Mouse (Mus musculus): ENCODE data around the gene Dph5.

The Dph5 gene

GRCm38 (mm10) chr3:115951221-115951620 is 63.6 kb downstream of the Dph5 start:
- DNase-seq (ENCODE audit: low spot score in 2 of 2) = no peak

- DNase-seq (ENCODE audit: low spot score in 2 of 2) = no peak
Observed at GRCm38 (mm10) chr3:115952356-115952755, 64.7 kb downstream of the Dph5 start.

GRCm38 (mm10) chr3:115953088-115953487 is 65.5 kb downstream of the Dph5 start:
- no peak for DNase-seq (ENCODE audit: low spot score in 2 of 2)

GRCm38 (mm10) chr3:115957223-115957622 is 69.6 kb downstream of the Dph5 start:
- DNase-seq (ENCODE audit: low spot score in 2 of 2) = no peak

- no peak for DNase-seq (ENCODE audit: low spot score in 2 of 2)
Observed at GRCm38 (mm10) chr3:115961311-115962027, 73.8 kb downstream of the Dph5 start.

- DNase-seq (ENCODE audit: low spot score in 2 of 2) = no peak
Observed at GRCm38 (mm10) chr3:115962028-115962415, 74.4 kb downstream of the Dph5 start.

- no peak for DNase-seq (ENCODE audit: low spot score in 2 of 2)
Observed at GRCm38 (mm10) chr3:115963597-115963996, 76.0 kb downstream of the Dph5 start.

- DNase-seq (ENCODE audit: low spot score in 2 of 2) = no peak
Observed at GRCm38 (mm10) chr3:115964071-115964470, 76.4 kb downstream of the Dph5 start.

- no peak for DNase-seq (ENCODE audit: low spot score in 2 of 2)
Observed at GRCm38 (mm10) chr3:115968745-115969530, 81.3 kb downstream of the Dph5 start.

GRCm38 (mm10) chr3:115971045-115971785 is 83.6 kb downstream of the Dph5 start:
- no peak for DNase-seq (ENCODE audit: low spot score in 2 of 2)

- DNase-seq (ENCODE audit: low spot score in 2 of 2) = no peak
Observed at GRCm38 (mm10) chr3:115971891-115972646, 84.4 kb downstream of the Dph5 start.

- peak in 1 of 2 experiments; percentile 36 for DNase-seq (ENCODE audit: low spot score in 2 of 2)
Observed at GRCm38 (mm10) chr3:115974228-115974627, 86.6 kb downstream of the Dph5 start.

GRCm38 (mm10) chr3:115974995-115975394 is 87.4 kb downstream of the Dph5 start:
- no peak for DNase-seq (ENCODE audit: low spot score in 2 of 2)

- DNase-seq (ENCODE audit: low spot score in 2 of 2) = no peak
Observed at GRCm38 (mm10) chr3:115979000-115979399, 91.4 kb downstream of the Dph5 start.

GRCm38 (mm10) chr3:115983217-115983616 is 95.6 kb downstream of the Dph5 start:
- no peak for DNase-seq (ENCODE audit: low spot score in 2 of 2)

All from spleen, postnatal 10 days (tissue).